Mouse (Mus musculus): ENCODE measurements at regions not wholly inside any gene's neighbourhood (a gene's known extent, or its start where the extent isn't known, plus 50 kb on each side); places are given as distances from the start of the nearest gene placed in this dataset.
A peak's percentile ranks its signal among the peaks of the same experiment; 100 is the strongest.

DNA sequence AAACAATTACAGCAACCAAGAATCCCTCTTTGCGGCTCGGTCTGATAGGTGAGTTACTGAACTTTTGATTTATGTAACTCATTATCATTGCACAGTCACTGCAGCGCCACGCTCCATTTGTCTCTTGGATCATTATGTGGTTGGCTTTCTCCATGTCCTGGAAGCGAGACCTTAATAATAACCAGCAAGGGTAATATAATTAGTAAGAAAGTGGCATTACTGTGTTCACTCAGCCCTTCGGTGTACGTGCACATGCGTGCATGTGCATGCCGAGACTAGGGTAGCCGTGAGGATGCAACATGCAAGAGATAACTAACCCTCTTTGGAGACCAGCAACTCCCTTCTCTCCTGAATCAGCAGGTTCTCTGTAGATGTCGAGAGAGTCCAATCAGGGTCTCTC lies 114.9 kb upstream of the Camk1g start:
- no peak for DNase-seq (ENCODE audit: low spot score)

DNA sequence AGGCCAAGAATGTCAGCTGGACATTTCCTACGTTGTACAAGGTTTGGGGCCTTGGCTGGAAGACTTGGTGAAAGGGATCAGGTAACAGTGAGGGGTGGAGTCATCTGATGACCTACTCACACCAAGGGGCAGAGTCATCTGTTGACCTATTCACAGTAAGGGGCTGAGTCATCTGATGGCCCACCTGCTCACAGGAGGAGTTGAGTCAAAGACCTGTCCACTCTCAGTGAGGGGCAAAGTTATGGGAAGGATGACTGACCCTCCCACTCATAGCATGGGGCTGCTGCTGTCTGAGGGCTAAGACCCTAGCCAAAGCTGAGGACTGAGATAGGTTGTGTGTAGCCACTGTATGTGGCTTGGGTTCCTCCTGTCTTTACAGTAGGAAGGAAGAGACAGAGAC lies 107.2 kb upstream of the Camk1g start:
- DNase-seq (ENCODE audit: low spot score) = no peak

DNA sequence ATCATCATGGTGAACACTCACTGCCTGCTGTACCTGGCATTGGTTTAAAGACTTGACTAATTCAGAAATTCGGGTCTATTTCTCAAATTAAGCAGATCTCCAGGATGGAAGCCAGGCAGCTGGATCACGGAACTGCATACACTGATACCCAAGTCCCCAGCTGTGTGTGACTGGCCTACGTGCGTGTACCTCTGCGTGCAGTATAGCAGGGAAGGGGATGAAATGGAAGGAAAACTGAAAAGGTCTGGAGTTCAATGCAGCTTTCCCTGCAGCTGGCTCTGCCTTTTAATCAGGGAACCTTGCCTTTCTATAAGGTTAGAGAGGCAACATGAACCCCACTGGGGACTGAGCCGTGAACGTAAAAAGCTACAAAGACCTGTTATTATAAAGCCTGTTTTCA lies 106.7 kb upstream of the Camk1g start:
- DNase-seq (ENCODE audit: low spot score) = no peak

DNA sequence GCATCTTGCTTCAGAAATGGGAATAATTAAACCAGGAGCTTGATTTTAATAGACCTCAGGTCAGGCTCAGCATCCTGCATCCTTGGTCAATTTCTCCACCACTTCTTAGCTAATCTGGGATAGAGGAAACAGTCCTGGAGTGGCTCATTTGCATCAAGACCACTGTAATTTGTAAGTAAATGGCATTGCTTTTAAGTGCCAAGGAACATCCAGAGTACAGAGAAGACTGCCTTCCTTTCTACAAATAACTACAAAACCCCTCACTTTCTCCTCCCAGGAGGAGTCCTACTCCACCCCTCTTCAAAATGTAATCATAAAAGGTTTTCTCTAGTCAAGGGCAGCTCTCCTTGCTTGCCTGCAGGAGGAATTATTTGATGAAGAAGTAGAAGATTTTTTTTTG lies 96.2 kb upstream of the Camk1g start:
- DNase-seq (ENCODE audit: low spot score) = no peak

DNA sequence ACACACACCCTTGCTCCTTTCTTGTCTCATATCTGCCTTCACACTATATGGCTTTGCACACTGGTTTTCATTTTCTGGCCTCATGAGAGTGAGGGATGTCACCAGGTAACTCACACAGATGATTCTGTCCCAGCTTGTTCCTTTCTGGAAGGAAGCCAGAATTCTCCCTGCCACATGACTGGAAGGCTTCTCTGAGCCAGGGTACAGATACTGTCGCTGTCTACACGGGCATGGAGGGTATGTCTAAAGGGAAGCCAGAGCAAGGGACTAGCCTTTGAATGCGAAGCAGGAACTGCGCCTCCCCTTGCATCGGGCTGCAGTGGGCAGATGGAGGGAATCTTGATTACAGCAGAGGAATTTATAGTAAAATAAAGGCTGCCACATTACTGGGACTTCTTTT lies 89.6 kb upstream of the Camk1g start:
- DNase-seq (ENCODE audit: low spot score) = no peak

DNA sequence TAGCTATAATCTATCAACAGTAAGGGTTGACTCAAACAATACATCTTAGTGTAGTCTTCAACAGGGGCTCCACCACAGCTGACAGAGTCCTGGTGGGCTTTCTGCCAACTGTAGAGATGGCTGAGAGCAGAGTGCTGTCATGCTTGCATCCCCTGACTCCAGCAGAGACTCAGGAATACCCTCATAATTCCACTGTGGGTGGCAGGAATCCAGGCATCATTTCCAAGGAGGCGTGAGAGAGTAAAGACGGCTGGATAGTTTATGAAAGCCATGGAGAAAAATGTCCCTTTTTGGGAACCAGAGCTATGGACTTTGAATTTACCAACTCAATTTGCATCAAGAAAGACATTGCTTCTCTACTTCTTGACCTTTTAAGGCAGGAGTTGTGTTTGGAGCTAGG lies 87.8 kb upstream of the Camk1g start:
- DNase-seq (ENCODE audit: low spot score) = no peak

DNA sequence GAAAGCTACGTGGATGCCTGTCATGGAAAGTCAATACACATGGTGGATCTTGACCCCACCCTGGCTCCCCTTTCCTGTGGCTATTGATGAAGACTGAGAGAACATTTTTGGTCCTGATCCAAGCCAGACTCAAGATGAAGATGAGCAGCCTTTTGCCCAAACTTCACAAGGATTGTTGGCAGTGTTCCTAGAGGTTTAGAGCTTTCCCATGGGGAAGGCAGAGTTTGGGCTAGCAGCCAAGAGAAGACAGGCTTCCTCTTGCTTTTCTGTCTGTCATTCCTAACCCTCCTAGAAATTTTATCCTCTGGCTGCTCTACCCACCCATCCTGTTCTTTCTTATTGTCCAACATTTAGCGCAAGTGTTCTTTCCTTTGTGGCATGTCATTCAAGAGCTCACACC lies 83.6 kb upstream of the Camk1g start:
- no peak for DNase-seq (ENCODE audit: low spot score)

DNA sequence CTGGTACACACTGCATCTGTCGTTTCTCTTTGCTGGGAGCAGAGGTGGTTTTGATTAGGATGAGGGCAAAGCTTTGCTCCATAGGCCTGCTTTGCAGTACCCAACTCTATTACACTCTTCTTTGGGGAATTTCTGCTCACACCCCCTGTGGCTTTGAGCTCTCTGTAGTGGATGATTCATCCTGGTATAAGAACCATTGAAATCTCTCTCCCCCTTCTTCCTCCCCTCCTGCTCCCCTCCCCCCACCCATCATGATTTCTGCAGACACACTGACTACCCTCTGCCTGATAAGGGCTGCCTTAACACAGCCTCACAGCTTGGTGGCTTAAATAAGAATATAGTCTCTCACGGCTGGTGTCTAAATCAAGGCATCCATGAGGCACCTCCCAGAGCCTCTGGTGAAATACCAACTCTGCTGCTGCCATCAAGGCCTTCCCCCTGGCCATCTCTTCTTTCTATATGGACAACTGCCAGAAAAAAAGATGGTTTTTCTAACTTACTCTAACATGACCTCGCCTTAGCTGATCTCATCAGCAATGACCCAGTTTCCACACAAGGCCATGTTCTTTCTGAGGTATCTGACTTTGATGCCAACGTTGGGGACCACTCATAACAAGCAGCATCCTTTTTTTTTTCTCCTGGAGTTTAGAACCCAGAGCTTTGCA lies 81.5 kb upstream of the Camk1g start:
- no peak for DNase-seq (ENCODE audit: low spot score)

DNA sequence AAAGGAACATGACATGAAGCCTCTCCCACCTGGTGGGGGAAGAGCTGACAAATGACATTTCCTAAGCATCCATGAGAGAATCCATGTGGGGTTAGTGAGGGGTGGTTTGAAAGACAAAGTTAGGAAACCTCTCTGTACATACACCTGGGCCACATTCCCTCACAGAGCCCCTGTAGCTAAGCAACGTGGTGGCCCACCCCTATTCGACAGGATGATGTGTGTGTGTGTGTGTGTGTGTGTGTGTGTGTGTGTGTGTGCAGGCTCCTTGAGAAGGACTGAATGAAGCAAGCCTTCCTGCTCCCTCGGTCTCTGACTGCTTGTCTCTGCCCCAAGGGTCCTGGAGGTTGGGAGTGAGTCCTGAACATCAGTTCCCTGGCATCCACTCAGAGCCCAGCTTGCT lies 80.7 kb upstream of the Camk1g start:
- DNase-seq (ENCODE audit: low spot score) = no peak

DNA sequence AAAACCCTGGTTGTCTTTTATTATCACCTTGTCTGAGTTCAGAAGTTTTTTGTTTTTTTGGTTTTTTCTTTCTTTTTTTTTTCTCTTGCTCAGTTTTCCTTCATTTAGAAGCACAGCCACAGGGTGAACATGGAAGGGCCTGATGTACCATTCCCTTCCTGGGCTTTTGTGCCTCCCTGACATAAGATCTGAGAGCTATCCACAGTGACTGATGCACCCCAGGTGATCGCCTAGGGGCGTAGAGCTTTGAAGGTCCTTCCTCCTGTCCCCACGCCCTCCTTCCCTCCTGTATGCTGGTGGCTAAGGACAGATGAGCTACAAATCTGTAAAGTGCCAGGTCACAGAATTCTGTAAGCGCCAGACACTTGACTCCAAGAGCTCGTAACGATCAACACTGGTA lies 80.1 kb upstream of the Camk1g start:
- DNase-seq (ENCODE audit: low spot score) = no peak

DNA sequence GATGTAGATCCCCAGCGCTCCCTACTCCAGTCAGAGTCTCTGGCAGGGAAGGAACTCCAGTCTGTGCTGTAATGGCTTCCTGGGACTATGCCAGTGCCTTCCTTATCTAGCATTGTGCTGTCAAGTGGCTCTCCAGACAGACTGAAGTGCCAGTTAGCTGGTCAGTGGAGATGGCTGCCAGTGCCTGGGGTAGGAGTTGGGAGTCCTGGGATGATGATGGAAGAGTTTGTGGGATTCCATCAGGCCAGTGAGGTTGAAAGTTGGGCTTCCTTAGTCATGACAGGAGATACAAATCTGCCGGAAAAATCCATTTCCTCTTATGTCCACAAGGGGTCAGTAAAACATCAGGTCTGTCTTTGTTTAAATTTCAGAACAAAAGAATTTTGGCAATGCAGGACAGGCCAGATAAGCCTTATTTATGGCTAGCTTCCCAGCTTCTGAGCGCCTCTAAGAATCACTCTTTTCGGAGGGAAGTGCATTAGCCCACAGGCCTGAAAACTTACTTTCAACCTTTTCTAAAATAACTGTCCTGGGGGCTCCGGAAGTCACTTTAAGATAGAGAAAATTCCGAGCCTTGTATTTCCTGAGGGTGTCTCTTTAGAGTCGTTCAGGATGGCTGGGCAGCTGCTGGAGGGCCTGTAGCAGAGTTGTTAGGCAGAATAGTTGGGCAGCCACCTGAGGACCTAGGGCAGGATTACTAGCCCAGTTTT lies 79.5 kb upstream of the Camk1g start:
- peak; percentile 76 for DNase-seq (ENCODE audit: low spot score)

DNA sequence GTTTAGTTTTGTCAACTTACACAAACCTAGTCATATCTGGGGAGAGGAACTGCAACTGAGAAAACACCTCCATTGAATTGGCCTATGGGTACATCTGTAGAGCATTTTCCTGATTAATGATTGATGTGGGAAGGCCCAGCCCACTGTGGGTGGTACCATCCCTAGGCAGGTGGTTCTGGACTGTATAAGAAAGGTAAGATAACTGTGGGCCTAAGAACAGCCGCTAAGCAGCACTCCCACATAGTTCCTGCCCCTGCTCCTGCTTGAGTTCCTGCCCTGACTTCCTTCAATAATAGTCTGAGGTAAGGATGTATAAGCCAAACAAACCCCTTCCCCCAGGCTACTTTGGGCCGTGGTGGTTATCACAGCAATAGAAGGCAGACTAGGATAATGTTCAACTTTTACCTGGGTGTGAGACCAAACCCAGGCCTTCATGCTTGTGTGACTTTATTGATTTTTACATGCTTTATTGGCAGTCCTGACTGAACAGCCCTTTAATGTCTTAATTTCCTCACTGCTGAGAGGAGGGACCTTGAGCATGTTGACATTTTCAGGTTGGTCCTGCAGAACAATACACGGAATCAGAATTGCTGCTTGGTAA lies 78.8 kb upstream of the Camk1g start:
- no peak for DNase-seq (ENCODE audit: low spot score)

DNA sequence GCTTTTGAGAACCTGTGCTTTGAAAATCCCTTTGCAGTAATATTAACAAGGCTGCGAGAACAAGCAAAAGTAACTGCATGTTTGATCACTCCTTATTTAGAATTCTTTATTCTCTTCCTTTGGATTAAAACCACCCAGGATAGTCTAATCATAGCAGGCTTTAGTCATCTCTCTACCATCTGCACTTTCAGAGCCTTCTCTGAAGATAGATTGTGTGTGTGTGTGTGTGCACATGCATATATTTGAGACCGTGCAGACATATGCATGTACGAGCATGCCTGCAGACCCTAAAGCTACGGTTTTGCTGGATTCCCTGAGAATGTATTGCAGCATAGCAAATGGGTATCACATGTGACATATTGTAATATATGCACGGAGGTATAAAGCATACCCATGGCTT lies 77.5 kb upstream of the Camk1g start:
- DNase-seq (ENCODE audit: low spot score) = no peak

DNA sequence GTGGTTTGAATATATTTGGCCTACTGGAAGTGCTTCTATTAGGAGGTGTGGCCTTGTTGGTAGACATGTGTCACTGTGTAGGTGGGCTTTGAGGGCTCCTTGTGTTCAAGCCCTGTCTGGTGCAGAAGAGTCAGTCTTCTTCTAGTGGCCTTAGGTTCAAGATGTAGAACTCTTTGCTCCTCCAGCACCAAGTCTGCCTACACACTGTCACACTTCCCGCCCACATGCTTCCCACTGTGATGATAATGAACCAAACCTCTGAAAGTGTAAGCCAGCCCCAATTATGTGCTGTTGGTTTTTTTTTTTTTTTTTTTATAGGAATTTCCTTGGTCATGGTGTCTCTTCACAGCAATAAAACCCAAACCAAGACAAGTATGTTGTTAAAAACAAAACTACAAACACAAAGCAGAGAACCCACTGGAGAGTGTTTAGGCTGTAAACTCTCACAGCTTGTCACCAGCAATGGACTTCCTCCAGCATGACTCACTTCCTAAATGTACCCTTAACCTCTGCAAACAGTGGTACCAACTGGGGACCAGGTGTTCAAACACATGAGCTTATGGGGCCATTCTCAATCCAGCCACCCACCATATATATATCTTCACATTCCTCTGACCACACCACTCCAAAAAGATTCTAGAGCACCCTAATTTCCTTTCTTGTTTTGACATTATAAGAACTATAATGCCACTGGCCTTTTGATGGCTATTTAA lies 74.0 kb upstream of the Camk1g start:
- no peak for DNase-seq (ENCODE audit: low spot score)

DNA sequence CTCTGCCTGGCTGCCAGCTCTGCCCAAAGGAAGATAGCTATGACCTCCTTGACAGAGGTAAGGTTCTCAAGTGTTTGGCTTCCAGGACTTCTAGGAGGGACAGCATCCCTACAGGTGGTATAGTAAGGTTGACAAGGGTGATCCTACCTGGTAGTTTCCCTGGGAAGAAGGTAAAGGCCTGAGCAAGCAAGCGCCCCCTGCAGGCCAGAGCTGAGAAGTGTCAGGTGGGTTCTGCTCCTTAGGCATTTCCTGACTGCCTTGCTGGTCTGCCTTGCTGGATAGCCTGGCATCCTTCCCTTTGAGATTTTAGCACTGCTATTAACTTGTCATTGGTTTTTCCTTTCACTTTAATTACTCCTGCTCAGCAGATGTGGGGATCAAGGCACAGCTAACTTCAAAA lies 70.4 kb upstream of the Camk1g start:
- DNase-seq (ENCODE audit: low spot score) = no peak

DNA sequence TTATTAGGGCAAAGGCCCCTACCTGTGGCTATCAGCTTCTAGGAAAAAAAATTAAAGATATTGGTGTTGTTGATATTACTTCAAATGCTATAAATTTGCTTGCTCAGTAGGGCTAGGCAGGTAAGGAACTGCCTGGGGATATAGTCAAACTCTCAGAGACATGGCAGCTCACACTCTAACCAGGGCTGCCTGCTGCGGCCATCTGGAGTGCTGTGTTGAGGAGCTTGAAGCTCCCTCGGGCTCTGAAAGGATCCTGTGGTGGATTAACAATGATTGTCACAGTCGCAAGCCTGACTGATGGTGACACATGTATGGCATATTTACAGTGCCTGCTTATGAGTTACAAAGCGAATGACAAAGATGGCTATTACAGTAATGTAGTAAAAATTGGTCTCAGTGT lies 64.2 kb upstream of the Camk1g start:
- no peak for DNase-seq (ENCODE audit: low spot score)

DNA sequence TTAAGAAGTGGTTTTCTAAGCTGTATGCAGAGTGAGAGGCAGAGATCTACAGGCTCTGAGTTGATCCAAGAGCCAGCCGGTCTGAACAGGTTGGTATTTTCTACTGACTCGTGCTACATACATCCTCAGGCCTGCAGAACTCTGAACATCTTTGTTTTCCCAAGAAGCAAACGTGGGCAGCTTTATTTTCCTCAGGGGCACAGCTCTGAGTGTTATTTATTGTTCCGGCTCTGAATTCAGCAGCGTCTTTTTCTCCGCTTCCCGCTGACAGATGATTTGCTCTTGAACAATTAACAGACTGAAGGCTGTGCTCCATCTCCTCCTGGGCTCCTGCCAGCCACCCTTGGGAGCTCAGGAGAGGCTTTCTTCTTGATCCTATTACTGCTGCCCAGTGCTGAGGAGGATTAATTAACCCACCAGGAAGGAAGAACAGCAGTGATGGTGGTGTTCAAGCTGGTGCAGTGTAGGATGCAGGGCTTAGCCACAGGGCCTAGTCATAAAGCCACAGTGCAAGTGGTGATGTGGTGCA lies 63.5 kb upstream of the Camk1g start:
- no peak for DNase-seq (ENCODE audit: low spot score)

DNA sequence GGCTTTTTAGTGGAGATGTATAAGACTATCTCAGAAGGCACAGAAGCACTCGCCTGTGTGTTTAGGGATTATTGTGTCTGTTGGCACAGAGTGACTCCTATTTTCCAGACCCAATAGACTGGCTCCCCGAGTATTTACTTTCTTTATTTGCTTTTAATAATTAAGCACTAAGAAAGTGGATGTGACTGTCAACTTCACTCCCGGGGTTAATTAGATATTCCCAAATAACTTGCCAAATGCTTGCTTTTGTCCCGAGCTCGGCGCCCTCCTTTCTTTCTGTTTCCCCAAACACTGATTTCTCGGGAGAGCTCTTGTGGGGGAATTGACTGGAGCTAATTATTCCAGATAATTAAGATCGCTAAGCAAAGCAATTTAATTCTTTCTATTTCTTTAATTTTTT lies 60.1 kb upstream of the Camk1g start:
- DNase-seq (ENCODE audit: low spot score) = no peak

DNA sequence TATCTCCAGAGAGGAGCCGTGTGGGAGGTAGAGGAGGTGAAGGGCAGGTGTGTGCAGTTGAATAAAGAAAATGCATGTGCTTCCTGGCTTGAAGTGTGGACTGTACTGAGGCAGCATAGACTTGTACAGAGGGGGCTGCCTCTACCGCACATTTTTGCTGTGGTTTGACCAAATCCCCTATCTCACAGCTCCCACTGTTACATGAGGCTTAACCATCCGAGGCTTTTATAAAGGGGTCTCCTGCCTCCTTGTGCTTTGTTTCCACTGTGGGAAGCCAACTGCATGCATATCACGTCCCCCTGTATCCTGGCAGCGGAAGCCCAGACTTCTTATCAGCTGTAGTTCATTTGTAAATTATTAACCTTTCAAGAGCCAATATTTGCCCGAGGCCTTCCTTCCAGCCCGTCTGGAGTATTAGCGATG lies 53.6 kb upstream of the Camk1g start:
- no peak for DNase-seq (ENCODE audit: low spot score)

DNA sequence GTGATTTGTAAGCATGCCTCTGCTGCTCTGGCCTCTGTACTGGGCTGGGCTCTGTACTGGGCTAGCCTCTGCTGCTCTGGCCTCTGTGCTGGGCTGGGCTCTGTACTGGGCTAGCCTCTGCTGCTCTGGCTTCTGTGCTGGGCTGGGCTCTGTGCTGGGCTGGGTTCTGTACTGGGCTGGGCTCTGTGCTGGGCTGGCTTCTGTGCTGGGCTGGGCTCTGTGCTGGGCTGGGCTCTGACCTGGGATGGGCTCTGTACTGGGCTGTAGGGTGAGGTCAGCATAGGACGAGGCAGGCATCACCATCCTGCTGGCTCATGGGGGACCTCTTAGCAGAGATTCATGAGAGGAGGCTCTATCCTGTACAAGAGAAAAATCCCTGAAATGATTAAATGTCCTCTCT lies 52.8 kb upstream of the Camk1g start:
- DNase-seq (ENCODE audit: low spot score) = no peak

DNA sequence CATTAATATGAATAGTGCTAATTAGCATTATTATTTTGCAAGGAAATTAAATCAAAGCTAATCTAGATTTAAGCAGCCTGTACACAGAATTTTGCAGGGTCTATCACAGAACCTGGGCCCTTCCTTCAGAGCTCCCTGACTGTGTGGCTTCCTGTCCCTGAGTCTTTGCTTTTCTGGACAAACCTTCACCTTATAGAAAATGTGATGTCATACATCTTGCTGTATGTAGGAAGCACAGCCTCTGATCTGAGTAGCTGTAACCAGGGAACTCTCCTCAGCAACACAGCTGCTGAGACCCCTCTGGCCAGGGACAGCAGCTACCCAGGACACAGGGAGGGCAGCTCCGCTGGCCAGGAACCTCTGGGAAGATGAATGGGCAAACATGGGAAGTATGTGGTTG lies 51.7 kb upstream of the Camk1g start:
- no peak for DNase-seq (ENCODE audit: low spot score)

DNA sequence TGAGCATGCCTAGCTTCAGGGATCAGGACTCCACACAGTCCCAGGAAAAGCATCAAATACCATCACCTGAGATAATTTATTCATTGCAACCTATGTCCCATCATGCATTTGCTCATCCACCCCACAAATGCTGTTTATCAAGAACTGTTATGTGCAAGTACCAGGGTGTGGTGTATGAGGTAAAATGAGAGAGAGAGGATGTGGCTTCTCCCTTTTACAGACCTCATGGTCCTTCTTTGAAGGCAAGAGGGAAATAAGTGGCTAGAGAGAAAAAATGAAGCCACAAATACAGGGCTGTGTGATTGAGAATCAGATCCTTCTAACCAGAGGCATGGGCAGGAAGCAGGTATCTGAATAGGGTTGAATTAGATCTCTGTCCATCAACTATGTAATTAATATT lies 51.3 kb upstream of the Camk1g start:
- DNase-seq (ENCODE audit: low spot score) = peak; percentile 18

Measured in lung, postnatal 25 days (tissue).